Mouse (Mus musculus): ENCODE results near the gene Hist1h2ae. TPM values are rescaled to one million over a fixed set of nuclear protein-coding genes. Genes with fewer than 3 reads are reported as not detected.

The Hist1h2ae gene
- polyA plus RNA-seq (2014; fragmentation: Nextera tagmentation; extraction: Ambion mirVana), result 93.4 and 108 TPM in 2 replicates

- Histone ChIP-seq H3K9ac (ENCODE audit: low read depth, low read length) (peak within 1 kb of the TSS; percentile 76), H3K9me3 (ENCODE audit: control insufficient read depth, low read length) (no peaks in the 10 kb centered on the region), H3K36me3 (ENCODE audit: control insufficient read depth, insufficient read depth, low read length) (no peaks in the 10 kb centered on the region), H3K27ac (replicated peaks; ENCODE audit: low read depth, low read length) (peak within 1 kb of the TSS; percentile 95), H3K27me3 (replicated peaks; ENCODE audit: control insufficient read depth, insufficient read depth, low read length) (no peaks in the 10 kb centered on the region), H3K4me3 (ENCODE audit: low read depth, low read length) (peak within 1 kb of the TSS; percentile 52), H3K4me2 (ENCODE audit: low read depth, low read length) (peak within 1 kb of the TSS; percentile 75), H3K4me1 (ENCODE audit: control insufficient read depth, insufficient read depth, low read length) (0 out of 2 replicates have a peak, but pooled peaks cover 4% of the 10 kb centered on the region)
- DNase-seq (ENCODE audit: low spot score), result peak; percentile 98
- ATAC-seq (ENCODE audit: low read depth), result peak; percentile 90
- under 1% methylated on average over 18 of the region's 18 CpGs for WGBS
These were observed at the start of gene Hist1h2ae, which contains the start of gene Hist1h2bg for GRCm38 (mm10) chr13:23571022-23571503. TSS of gene Hist1h2ae (minus strand) at chr13:23571220. TSS of gene Hist1h2bg (plus strand) at chr13:23571396.

DNA sequence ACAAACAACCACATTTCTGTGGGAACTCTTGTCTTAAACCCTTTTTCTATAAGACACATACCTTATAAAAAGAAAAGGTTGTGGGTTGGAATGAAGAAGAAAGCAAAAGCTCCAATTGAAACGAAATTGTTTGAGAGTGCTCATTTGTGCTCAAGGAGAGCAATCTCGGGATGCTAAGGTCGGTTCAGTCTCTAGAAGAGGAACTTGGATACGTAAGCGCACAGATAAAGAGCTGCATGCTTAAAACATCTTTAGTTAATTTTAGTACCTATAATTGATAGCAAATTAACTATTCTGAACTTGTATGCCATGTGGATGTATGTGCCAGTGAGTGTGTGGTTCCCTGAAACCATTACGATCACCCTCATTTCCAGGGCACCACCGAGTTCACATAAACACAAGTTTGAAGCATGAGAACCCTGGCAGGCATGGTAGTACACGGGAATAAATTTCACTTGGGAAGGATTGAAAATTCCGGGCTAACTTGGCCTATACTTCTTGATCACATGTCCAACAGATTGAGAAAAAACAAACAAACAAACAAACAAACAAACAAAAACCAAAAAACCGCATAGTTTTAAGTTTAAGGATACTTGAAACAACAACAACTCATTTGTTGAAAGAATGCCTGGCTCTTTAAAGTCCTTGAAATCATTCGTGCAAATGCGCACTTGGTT, 49.2 kb upstream of the Hist1h2ae start:
- peak overlapping the region; percentile 69 for H3K4me3 ChIP-seq (ENCODE audit: low read depth, low read length)
- ATAC-seq (ENCODE audit: low read depth) (no peak), DNase-seq (ENCODE audit: low spot score) (no peak)
- WGBS, result 47% methylated on average over 12 of the region's 12 CpGs
- H3K4me1 ChIP-seq (ENCODE audit: control insufficient read depth, insufficient read depth, low read length), result peaks cover 3% of the 10 kb centered on the region; the same call in 1 of the 2 replicates
- H3K9me3 ChIP-seq (ENCODE audit: control insufficient read depth, low read length), result no peaks in the 10 kb centered on the region
- no peaks in the 10 kb centered on the region for H3K27me3 ChIP-seq (replicated peaks; ENCODE audit: control insufficient read depth, insufficient read depth, low read length)
- H3K27ac ChIP-seq (replicated peaks; ENCODE audit: low read depth, low read length), result peak overlapping the region; percentile 96
- H3K4me2 ChIP-seq (ENCODE audit: low read depth, low read length), result peak overlapping the region; percentile 94
- H3K9ac ChIP-seq (ENCODE audit: low read depth, low read length), result peak overlapping the region; percentile 92
- no peaks in the 10 kb centered on the region for H3K36me3 ChIP-seq (ENCODE audit: control insufficient read depth, insufficient read depth, low read length)

GRCm38 (mm10) chr13:23611638-23612037, 40.6 kb upstream of the Hist1h2ae start:
- Histone ChIP-seq H3K9ac (ENCODE audit: low read depth, low read length) (no peak overlapping the region), H3K9me3 (ENCODE audit: control insufficient read depth, low read length) (no peaks in the 10 kb centered on the region), H3K4me2 (ENCODE audit: low read depth, low read length) (no peak overlapping the region), H3K4me3 (ENCODE audit: low read depth, low read length) (no peak overlapping the region), H3K27me3 (replicated peaks; ENCODE audit: control insufficient read depth, insufficient read depth, low read length) (no peaks in the 10 kb centered on the region), H3K4me1 (ENCODE audit: control insufficient read depth, insufficient read depth, low read length) (no peaks in the 10 kb centered on the region), H3K27ac (replicated peaks; ENCODE audit: low read depth, low read length) (no peak overlapping the region), H3K36me3 (ENCODE audit: control insufficient read depth, insufficient read depth, low read length) (no peaks in the 10 kb centered on the region)
- DNase-seq (ENCODE audit: low spot score) (no peak), ATAC-seq (ENCODE audit: low read depth) (no peak)
- WGBS, result 90% methylated on average over 3 of the region's 3 CpGs

DNA sequence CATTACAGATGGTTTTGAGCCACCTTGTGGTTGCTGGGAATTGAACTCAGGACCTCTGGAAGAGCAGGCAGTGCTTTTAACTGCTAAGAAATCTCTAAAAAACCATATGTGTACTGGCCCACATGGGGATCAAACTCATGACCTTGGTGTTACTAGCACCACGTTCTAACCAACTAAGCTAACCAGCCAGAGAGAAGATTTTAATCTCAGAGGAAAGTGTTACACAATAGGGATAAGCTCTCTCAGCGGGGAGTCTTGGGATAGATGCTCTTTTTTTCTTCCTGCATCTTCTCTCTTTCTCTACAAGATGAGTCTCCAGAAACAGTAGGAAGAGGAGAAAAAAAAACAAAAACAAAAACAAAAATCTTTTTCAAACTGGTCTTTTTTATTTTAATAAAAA, 39.4 kb upstream of the Hist1h2ae start:
- ATAC-seq (ENCODE audit: low read depth), result no peak

DNA sequence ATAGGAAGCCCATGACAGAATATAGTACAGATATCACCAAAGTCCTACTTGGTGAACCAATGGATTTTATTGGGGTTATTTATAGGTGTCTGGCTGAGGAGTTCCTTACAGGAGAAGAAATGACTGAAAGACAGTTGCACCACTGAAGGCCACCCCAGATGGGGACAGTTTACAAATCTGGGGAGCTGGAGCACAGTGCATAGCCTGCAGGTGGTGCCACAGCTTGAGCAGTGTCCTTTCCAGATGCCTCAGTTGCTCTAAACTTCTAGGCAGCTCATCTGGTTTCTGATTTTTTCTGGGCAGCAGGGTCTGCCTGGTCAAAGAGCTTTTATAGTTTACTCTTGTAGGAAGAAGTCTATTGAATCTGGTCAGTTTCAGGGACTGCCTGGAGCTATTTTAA, 38.8 kb upstream of the Hist1h2ae start:
- ATAC-seq (ENCODE audit: low read depth) (no peak), DNase-seq (ENCODE audit: low spot score) (no peak)
- Histone ChIP-seq H3K27ac (replicated peaks; ENCODE audit: low read depth, low read length) (no peak overlapping the region), H3K4me3 (ENCODE audit: low read depth, low read length) (no peak overlapping the region), H3K4me2 (ENCODE audit: low read depth, low read length) (no peak overlapping the region), H3K36me3 (ENCODE audit: control insufficient read depth, insufficient read depth, low read length) (no peaks in the 10 kb centered on the region), H3K4me1 (ENCODE audit: control insufficient read depth, insufficient read depth, low read length) (no peaks in the 10 kb centered on the region), H3K9ac (ENCODE audit: low read depth, low read length) (no peak overlapping the region), H3K9me3 (ENCODE audit: control insufficient read depth, low read length) (no peaks in the 10 kb centered on the region), H3K27me3 (replicated peaks; ENCODE audit: control insufficient read depth, insufficient read depth, low read length) (no peaks in the 10 kb centered on the region)

More for the DNA sequence above, 39.4 kb upstream of the Hist1h2ae start:
- Histone ChIP-seq H3K9ac (ENCODE audit: low read depth, low read length) (no peak overlapping the region), H3K36me3 (ENCODE audit: control insufficient read depth, insufficient read depth, low read length) (no peaks in the 10 kb centered on the region), H3K4me1 (ENCODE audit: control insufficient read depth, insufficient read depth, low read length) (no peaks in the 10 kb centered on the region), H3K4me3 (ENCODE audit: low read depth, low read length) (no peak overlapping the region), H3K27me3 (replicated peaks; ENCODE audit: control insufficient read depth, insufficient read depth, low read length) (no peaks in the 10 kb centered on the region), H3K4me2 (ENCODE audit: low read depth, low read length) (no peak overlapping the region), H3K9me3 (ENCODE audit: control insufficient read depth, low read length) (no peaks in the 10 kb centered on the region), H3K27ac (replicated peaks; ENCODE audit: low read depth, low read length) (no peak overlapping the region)
- WGBS, result 71% methylated on average over 2 of the region's 2 CpGs
- no peak for DNase-seq (ENCODE audit: low spot score)

DNA sequence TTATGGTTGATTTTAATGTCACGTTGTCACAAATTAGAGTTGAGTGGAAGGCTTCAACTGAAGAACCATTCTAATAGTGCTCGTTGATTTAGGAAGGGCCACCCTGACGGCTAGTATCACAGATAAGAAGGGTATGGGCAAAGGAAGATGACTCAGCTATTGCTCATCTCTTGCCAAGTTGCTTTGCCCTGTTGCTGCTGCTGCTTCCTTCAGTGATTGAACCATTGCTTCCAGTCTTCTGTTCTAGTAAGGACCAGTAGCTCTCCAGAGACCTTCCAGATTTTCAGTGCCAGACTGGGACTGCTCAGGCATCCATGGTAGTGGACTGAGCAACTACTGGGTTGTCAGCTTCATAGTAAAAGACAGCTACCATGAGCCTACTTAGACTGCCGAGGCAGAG, 38.2 kb upstream of the Hist1h2ae start:
- 89% methylated on average over 4 of the region's 4 CpGs for WGBS
- H3K36me3 ChIP-seq (ENCODE audit: control insufficient read depth, insufficient read depth, low read length), result no peaks in the 10 kb centered on the region
- H3K9ac ChIP-seq (ENCODE audit: low read depth, low read length), result no peak overlapping the region
- H3K4me1 ChIP-seq (ENCODE audit: control insufficient read depth, insufficient read depth, low read length), result no peaks in the 10 kb centered on the region
- no peak for DNase-seq (ENCODE audit: low spot score)
- no peak overlapping the region for H3K4me3 ChIP-seq (ENCODE audit: low read depth, low read length)
- no peak overlapping the region for H3K27ac ChIP-seq (replicated peaks; ENCODE audit: low read depth, low read length)
- H3K4me2 ChIP-seq (ENCODE audit: low read depth, low read length), result no peak overlapping the region
- H3K27me3 ChIP-seq (replicated peaks; ENCODE audit: control insufficient read depth, insufficient read depth, low read length), result no peaks in the 10 kb centered on the region
- ATAC-seq (ENCODE audit: low read depth), result no peak
- H3K9me3 ChIP-seq (ENCODE audit: control insufficient read depth, low read length), result no peaks in the 10 kb centered on the region

DNA sequence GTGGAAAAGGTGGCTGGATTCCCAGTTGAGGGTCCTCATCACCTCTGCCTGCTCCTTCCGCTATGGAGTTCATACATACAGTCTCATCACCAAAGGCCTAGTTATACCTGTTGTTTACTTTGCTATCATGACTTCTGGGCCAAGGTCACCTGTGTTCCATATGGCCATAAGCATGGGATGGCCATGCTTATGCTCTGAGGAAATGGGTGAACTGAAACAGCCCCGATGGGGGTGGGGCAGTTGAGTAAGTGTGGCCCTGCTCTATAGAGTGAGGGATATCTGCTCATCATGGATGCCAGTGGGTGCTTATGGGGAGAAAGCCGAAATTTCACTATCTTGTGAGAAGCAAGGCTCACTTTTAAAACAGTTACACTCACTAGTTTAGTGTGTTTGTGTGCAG, 34.0 kb upstream of the Hist1h2ae start:
- no peak overlapping the region for H3K9ac ChIP-seq (ENCODE audit: low read depth, low read length)
- ATAC-seq (ENCODE audit: low read depth), result no peak

GRCm38 (mm10) chr13:23604452-23604851, 33.4 kb upstream of the Hist1h2ae start:
- 88% methylated on average over 3 of the region's 3 CpGs for WGBS
- H3K4me2 ChIP-seq (ENCODE audit: low read depth, low read length), result no peak overlapping the region
- ATAC-seq (ENCODE audit: low read depth) (no peak), DNase-seq (ENCODE audit: low spot score) (no peak)
- H3K36me3 ChIP-seq (ENCODE audit: control insufficient read depth, insufficient read depth, low read length), result no peaks in the 10 kb centered on the region
- H3K4me3 ChIP-seq (ENCODE audit: low read depth, low read length), result no peak overlapping the region
- no peaks in the 10 kb centered on the region for H3K9me3 ChIP-seq (ENCODE audit: control insufficient read depth, low read length)
- no peaks in the 10 kb centered on the region for H3K27me3 ChIP-seq (replicated peaks; ENCODE audit: control insufficient read depth, insufficient read depth, low read length)
- no peak overlapping the region for H3K27ac ChIP-seq (replicated peaks; ENCODE audit: low read depth, low read length)
- no peak overlapping the region for H3K9ac ChIP-seq (ENCODE audit: low read depth, low read length)
- H3K4me1 ChIP-seq (ENCODE audit: control insufficient read depth, insufficient read depth, low read length), result no peaks in the 10 kb centered on the region

More for the DNA sequence above, 34.0 kb upstream of the Hist1h2ae start:
- DNase-seq (ENCODE audit: low spot score), result no peak
- Histone ChIP-seq H3K4me1 (ENCODE audit: control insufficient read depth, insufficient read depth, low read length) (no peaks in the 10 kb centered on the region), H3K9me3 (ENCODE audit: control insufficient read depth, low read length) (no peaks in the 10 kb centered on the region), H3K4me3 (ENCODE audit: low read depth, low read length) (no peak overlapping the region), H3K27me3 (replicated peaks; ENCODE audit: control insufficient read depth, insufficient read depth, low read length) (no peaks in the 10 kb centered on the region), H3K36me3 (ENCODE audit: control insufficient read depth, insufficient read depth, low read length) (no peaks in the 10 kb centered on the region), H3K4me2 (ENCODE audit: low read depth, low read length) (no peak overlapping the region), H3K27ac (replicated peaks; ENCODE audit: low read depth, low read length) (no peak overlapping the region)
- 86% methylated on average over 3 of the region's 3 CpGs for WGBS

DNA sequence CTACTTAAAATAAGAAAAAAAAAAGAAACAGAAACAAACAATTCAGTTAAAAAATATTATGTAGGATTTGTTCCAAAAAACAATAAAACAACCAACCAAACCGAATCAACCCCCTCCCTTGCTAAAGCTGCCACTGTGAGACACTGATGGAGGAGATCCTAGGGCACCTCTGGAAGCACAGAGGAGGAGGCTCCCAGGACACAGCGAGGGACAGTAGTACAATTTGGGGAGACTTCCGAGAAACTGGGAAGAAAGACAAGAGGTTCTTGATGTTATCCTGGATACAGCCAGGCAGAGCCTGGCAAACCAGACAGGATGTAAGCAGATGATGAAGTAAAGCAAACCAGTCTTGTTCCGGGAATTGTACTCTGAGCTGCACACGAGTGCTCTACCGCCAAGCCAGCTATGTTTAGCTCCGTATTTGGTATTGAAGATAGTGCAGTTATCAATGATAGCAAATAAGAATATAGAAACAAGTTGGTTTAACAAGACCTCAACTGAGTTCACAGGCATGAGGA, 32.2 kb upstream of the Hist1h2ae start:
- Histone ChIP-seq H3K4me1 (ENCODE audit: control insufficient read depth, insufficient read depth, low read length) (no peaks in the 10 kb centered on the region), H3K4me3 (ENCODE audit: low read depth, low read length) (no peak overlapping the region), H3K9me3 (ENCODE audit: control insufficient read depth, low read length) (no peaks in the 10 kb centered on the region), H3K36me3 (ENCODE audit: control insufficient read depth, insufficient read depth, low read length) (no peaks in the 10 kb centered on the region), H3K27me3 (replicated peaks; ENCODE audit: control insufficient read depth, insufficient read depth, low read length) (no peaks in the 10 kb centered on the region), H3K4me2 (ENCODE audit: low read depth, low read length) (no peak overlapping the region), H3K9ac (ENCODE audit: low read depth, low read length) (no peak overlapping the region), H3K27ac (replicated peaks; ENCODE audit: low read depth, low read length) (no peak overlapping the region)
- WGBS, result 82% methylated on average over 7 of the region's 7 CpGs
- DNase-seq (ENCODE audit: low spot score), result no peak
- ATAC-seq (ENCODE audit: low read depth), result no peak
